Mouse (Mus musculus) liver, embryonic 14.5 days (tissue): ENCODE measurements around the gene Odr4.

Experiments used
- CTCF ChIP-seq: IDR thresholded peaks from 2 replicates; pipeline ENCODE4 v1.5.1; 2016; ENCODE audit warnings: antibody characterized with exemption, low read depth, control low read depth
- EP300 ChIP-seq: IDR thresholded peaks from 2 replicates; pipeline ENCODE4 v1.6.1; 2016; ENCODE audit warnings: antibody characterized with exemption, low read depth

DNA sequence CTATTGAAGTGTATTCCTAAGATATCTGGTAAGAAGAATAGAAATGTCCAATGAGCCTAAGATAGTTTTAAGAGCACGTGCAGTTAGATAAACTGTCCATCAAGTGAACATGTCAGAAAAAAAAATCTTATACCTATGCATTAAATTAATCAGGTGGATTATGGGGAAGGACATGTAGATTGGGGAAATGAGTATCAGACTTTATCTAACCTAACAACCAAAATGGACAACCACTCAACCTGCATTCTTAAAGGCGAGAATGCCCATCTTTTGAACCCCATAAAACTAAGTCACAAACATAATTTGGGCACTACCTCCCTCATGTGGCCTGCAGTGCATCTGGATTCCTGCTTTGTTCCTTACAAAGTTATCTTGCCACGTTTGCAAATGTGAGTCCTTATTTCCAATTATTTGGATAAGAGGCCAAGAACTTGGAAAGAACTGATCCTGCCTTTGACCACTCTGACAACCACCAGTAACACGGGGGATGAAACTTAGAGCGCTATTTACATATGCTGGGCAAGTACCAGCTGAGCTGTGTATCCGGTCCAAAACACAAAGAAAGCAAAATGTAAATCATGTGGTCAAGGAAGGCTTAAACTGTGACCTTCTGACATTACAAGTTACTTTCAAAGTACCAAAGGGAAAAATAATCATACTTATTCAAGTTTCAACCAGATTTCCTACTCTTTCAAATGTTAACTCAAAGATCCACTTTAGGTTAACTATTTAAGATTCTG is 3.3 kb downstream of the Odr4 start:
- TF ChIP-seq CTCF (no peak), EP300 (no peak)
